Mouse (Mus musculus) midbrain, embryonic 10.5 days (tissue): ENCODE data around the gene Rab14. TPM values are rescaled to one million over a fixed set of nuclear protein-coding genes. Genes with fewer than 3 reads are reported as not detected.

ENCODE experiments used
- DNase-seq: peaks from one replicate; pipeline ENCODE4 v3.0.0-alpha.2; 2017; ENCODE audit warnings: low spot score
- H3K27ac ChIP-seq: fragments of 300-500 bp; sonication (generic); replicated peaks from 2 replicates; pipeline ENCODE4 v1.5.1; 2016; ENCODE audit warnings: mild to moderate bottlenecking
- H3K27me3 ChIP-seq: fragments of 300-500 bp; sonication (generic); 2 replicates; pipeline ENCODE4 v1.6.1; 2016; ENCODE audit warnings: low read depth, mild to moderate bottlenecking; ENCODE audit not compliant: poor library complexity, severe bottlenecking
- H3K36me3 ChIP-seq: fragments of 300-500 bp; sonication (generic); 2 replicates; pipeline ENCODE4 v1.6.1; 2016; ENCODE audit warnings: mild to moderate bottlenecking, moderate library complexity
- H3K4me1 ChIP-seq: fragments of 300-500 bp; sonication (generic); 2 replicates; pipeline ENCODE4 v1.6.1; 2016
- H3K4me3 ChIP-seq: fragments of 300-500 bp; sonication (generic); 2 replicates; pipeline ENCODE4 v1.5.1; 2016; ENCODE audit warnings: mild to moderate bottlenecking, moderate library complexity
- H3K9me3 ChIP-seq: fragments of 300-500 bp; sonication (generic); replicated peaks from 2 replicates; pipeline ENCODE4 v1.6.1; 2016; ENCODE audit warnings: mild to moderate bottlenecking
- WGBS: fragments of 180-500 bp; shearing (Covaris S2); methylation state at CpG from one replicate; pipeline ENCODE4 v1.1.7; 2016; 5-methylcytosine and 5-hydroxymethylcytosine counted together
- polyA plus RNA-seq: library from polyadenylated mRNA; unstranded; fragments of >200 nt; fragmentation: Nextera tagmentation; extraction: Ambion mirVana; gene quantifications from 2 replicates; pipeline ENCODE4 v1.2.1, GENCODE M21; 2016

Gene Rab14
- polyA plus RNA-seq, 1 experiment from 2014 or later, result 272 TPM

DNA sequence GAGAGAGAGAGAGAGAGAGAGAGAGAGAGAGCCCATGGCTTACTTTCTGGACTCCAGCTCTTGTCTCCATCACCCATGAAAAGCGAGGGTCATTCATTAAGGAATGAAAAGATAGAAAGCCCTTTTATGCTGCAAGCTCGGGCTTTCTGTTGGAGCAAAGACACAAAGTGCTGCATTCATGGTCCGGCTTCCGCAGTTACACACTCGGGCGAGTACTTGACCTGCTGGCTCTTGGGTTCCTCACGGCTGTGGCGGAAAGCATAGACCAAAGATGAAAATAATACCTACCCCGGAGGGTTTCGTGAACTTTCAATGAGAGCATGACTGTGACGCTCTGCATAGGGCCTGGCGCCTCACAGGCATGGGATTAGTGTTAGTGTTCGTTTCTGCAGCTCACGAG, 14.4 kb upstream of the Rab14 start:
- WGBS, result 48% methylated on average over 14 of the region's 14 CpGs
- DNase-seq, result peak; percentile 31
- peak overlapping the region; percentile 84 for H3K27ac ChIP-seq
- H3K4me1 ChIP-seq, result peaks cover 19% of the 10 kb centered on the region
- H3K36me3 ChIP-seq, result no peaks in the 10 kb centered on the region
- peak overlapping the region; percentile 21; the same call in 1 of the 2 replicates for H3K4me3 ChIP-seq
- no peaks in the 10 kb centered on the region for H3K9me3 ChIP-seq
- H3K27me3 ChIP-seq, result no peaks in the 10 kb centered on the region

- Histone ChIP-seq H3K27ac (peak overlapping the region; percentile 84), H3K36me3 (no peaks in the 10 kb centered on the region), H3K4me1 (peaks cover 19% of the 10 kb centered on the region), H3K4me3 (peak overlapping the region; percentile 21; the same call in 1 of the 2 replicates), H3K27me3 (no peaks in the 10 kb centered on the region), H3K9me3 (no peaks in the 10 kb centered on the region)
- peak; percentile 92 for DNase-seq
- WGBS, result 3% methylated on average over 12 of the region's 12 CpGs
Measured at GRCm38 (mm10) chr2:35214881-35215358, 14.0 kb upstream of the Rab14 start.

GRCm38 (mm10) chr2:35213345-35213910, 12.5 kb upstream of the Rab14 start:
- 87% methylated on average over 12 of the region's 12 CpGs for WGBS
- H3K9me3 ChIP-seq, result no peaks in the 10 kb centered on the region
- no peak for DNase-seq
- H3K27ac ChIP-seq, result no peak overlapping the region
- H3K4me1 ChIP-seq, result peaks cover 19% of the 10 kb centered on the region
- H3K4me3 ChIP-seq, result no peak overlapping the region
- H3K36me3 ChIP-seq, result no peaks in the 10 kb centered on the region
- H3K27me3 ChIP-seq, result no peaks in the 10 kb centered on the region

DNA sequence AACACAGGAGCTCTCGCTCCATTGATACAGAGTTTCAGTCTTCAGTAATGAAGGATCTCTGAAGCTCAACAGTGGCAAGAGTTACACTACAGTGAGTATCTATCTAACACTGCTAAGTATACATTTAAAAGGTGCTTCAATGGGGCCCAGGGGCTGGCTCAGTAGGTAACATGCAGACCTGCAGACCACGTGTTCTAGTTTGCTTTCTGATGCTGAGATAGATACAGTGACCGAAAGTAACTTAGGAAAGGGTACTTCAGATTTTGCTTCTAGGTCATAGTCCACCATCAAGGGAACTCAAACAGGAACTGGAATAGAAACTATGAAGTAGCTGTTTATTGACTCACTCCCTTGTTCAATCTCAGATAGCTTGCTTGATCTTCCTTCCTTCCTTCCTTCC, 10.8 kb upstream of the Rab14 start:
- 76% methylated on average over 3 of the region's 3 CpGs for WGBS
- H3K27me3 ChIP-seq, result no peaks in the 10 kb centered on the region
- H3K27ac ChIP-seq, result no peak overlapping the region
- DNase-seq, result no peak
- no peaks in the 10 kb centered on the region for H3K36me3 ChIP-seq
- H3K9me3 ChIP-seq, result no peaks in the 10 kb centered on the region
- no peak overlapping the region for H3K4me3 ChIP-seq
- H3K4me1 ChIP-seq, result peaks cover 19% of the 10 kb centered on the region

GRCm38 (mm10) chr2:35208931-35209665, 8.2 kb upstream of the Rab14 start:
- Histone ChIP-seq H3K4me1 (peaks cover under 1% of the 10 kb centered on the region; the same call in 1 of the 2 replicates), H3K4me3 (no peak overlapping the region), H3K9me3 (no peaks in the 10 kb centered on the region), H3K36me3 (no peaks in the 10 kb centered on the region), H3K27me3 (no peaks in the 10 kb centered on the region), H3K27ac (no peak overlapping the region)
- WGBS, result 83% methylated on average over 8 of the region's 8 CpGs
- no peak for DNase-seq

- 84% methylated on average over 3 of the region's 3 CpGs for WGBS
- no peak overlapping the region for H3K27ac ChIP-seq
- H3K4me1 ChIP-seq, result no peaks in the 10 kb centered on the region; the same call in 1 of the 2 replicates
- DNase-seq, result no peak
- H3K36me3 ChIP-seq, result no peaks in the 10 kb centered on the region
- no peak overlapping the region for H3K4me3 ChIP-seq
- H3K9me3 ChIP-seq, result no peaks in the 10 kb centered on the region
- no peaks in the 10 kb centered on the region for H3K27me3 ChIP-seq
Measured at GRCm38 (mm10) chr2:35208054-35208453, 7.1 kb upstream of the Rab14 start.

GRCm38 (mm10) chr2:35206761-35207160, 5.8 kb upstream of the Rab14 start:
- H3K4me3 ChIP-seq, result no peak overlapping the region
- H3K36me3 ChIP-seq, result no peaks in the 10 kb centered on the region
- H3K4me1 ChIP-seq, result peaks cover 1% of the 10 kb centered on the region; the same call in 1 of the 2 replicates
- H3K27ac ChIP-seq, result no peak overlapping the region
- H3K27me3 ChIP-seq, result no peaks in the 10 kb centered on the region
- DNase-seq, result no peak
- H3K9me3 ChIP-seq, result no peaks in the 10 kb centered on the region
- 87% methylated on average over 3 of the region's 3 CpGs for WGBS

GRCm38 (mm10) chr2:35203729-35204128, 2.8 kb upstream of the Rab14 start:
- Histone ChIP-seq H3K27me3 (no peaks in the 10 kb centered on the region), H3K27ac (no peak overlapping the region), H3K4me3 (no peak overlapping the region), H3K4me1 (peaks cover 17% of the 10 kb centered on the region), H3K9me3 (no peaks in the 10 kb centered on the region), H3K36me3 (no peaks in the 10 kb centered on the region; the same call in 1 of the 2 replicates)
- DNase-seq, result no peak

GRCm38 (mm10) chr2:35199971-35200897, 686 bp downstream of the Rab14 start:
- peak; percentile 60 for DNase-seq
- peaks cover 26% of the 10 kb centered on the region for H3K4me1 ChIP-seq
- no peaks in the 10 kb centered on the region for H3K27me3 ChIP-seq
- 2% methylated on average over 87 of the region's 90 CpGs for WGBS
- peak overlapping the region; percentile 89 for H3K4me3 ChIP-seq
- peak overlapping the region; percentile 99 for H3K27ac ChIP-seq
- H3K36me3 ChIP-seq, result peaks cover 13% of the 10 kb centered on the region
- H3K9me3 ChIP-seq, result no peaks in the 10 kb centered on the region

- Histone ChIP-seq H3K27me3 (no peaks in the 10 kb centered on the region), H3K4me1 (peaks cover 26% of the 10 kb centered on the region), H3K27ac (peak overlapping the region; percentile 99), H3K36me3 (peaks cover 17% of the 10 kb centered on the region), H3K9me3 (no peaks in the 10 kb centered on the region), H3K4me3 (peak overlapping the region; percentile 89)
- no peak for DNase-seq
- WGBS, result 41% methylated on average over 5 of the region's 5 CpGs
Measured at GRCm38 (mm10) chr2:35199541-35199940, 1.4 kb downstream of the Rab14 start.

- no peak for DNase-seq
- H3K4me1 ChIP-seq, result peaks cover 20% of the 10 kb centered on the region
- 88% methylated on average over 6 of the region's 6 CpGs for WGBS
- H3K9me3 ChIP-seq, result no peaks in the 10 kb centered on the region
- peaks cover 31% of the 10 kb centered on the region for H3K36me3 ChIP-seq
- no peaks in the 10 kb centered on the region for H3K27me3 ChIP-seq
- no peak overlapping the region for H3K4me3 ChIP-seq
- no peak overlapping the region for H3K27ac ChIP-seq
Measured at GRCm38 (mm10) chr2:35195626-35196544, 5.0 kb downstream of the Rab14 start.

- no peak for DNase-seq
- H3K27me3 ChIP-seq, result no peaks in the 10 kb centered on the region
- 84% methylated on average over 1 of the region's 1 CpGs for WGBS
- no peaks in the 10 kb centered on the region for H3K9me3 ChIP-seq
- H3K4me1 ChIP-seq, result peaks cover 12% of the 10 kb centered on the region
- no peak overlapping the region for H3K4me3 ChIP-seq
- peaks cover 50% of the 10 kb centered on the region for H3K36me3 ChIP-seq
- no peak overlapping the region for H3K27ac ChIP-seq
Measured at GRCm38 (mm10) chr2:35193976-35194375, 6.9 kb downstream of the Rab14 start.
